Mouse (Mus musculus) CH12.LX (cell line): ENCODE measurements around the gene Socs7. TPM values are rescaled to one million over a fixed set of nuclear protein-coding genes. Genes with fewer than 3 reads are reported as not detected.

Source experiments
- DNase-seq: peaks from one replicate; pipeline ENCODE4 v3.0.0-alpha.2; 2013; ENCODE audit errors: extremely low read depth
- H3K27ac ChIP-seq: 2 replicates; pipeline ENCODE4 v1.5.1; 2012; ENCODE audit warnings: low read depth, mild to moderate bottlenecking, control low read depth, moderate library complexity; ENCODE audit not compliant: insufficient read depth
- H3K27me3 ChIP-seq: replicated peaks from 2 replicates; pipeline ENCODE3; 2012; ENCODE audit warnings: inconsistent platforms
- H3K36me3 ChIP-seq, 2 experiments: replicated peaks in 1 of 2; 2 replicates each; pipeline versions ENCODE3 to v1.6.1; 2012; ENCODE audit warnings: inconsistent platforms in 1 of 2, low read length in 1 of 2, mild to moderate bottlenecking in 1 of 2, mixed read lengths in 1 of 2, moderate library complexity in 1 of 2; ENCODE audit not compliant: control insufficient read depth in 1 of 2, insufficient read depth in 1 of 2
- H3K4me1 ChIP-seq, 2 experiments: 2 replicates each; pipeline ENCODE4 v1.6.1; 2012; ENCODE audit warnings: inconsistent platforms in 1 of 2, moderate library complexity in 1 of 2; ENCODE audit not compliant: insufficient read depth in 2 of 2, control insufficient read depth in 1 of 2
- H3K4me2 ChIP-seq: 2 replicates; pipeline ENCODE4 v1.6.1; 2012; ENCODE audit warnings: low read depth, mild to moderate bottlenecking, control low read depth; ENCODE audit not compliant: poor library complexity, insufficient read depth, severe bottlenecking
- H3K4me3 ChIP-seq, 3 experiments: fragments of 150-350 bp in 1 of 3; sonication (generic) in 1 of 3; replicated peaks in 1 of 3; 2 replicates each; pipeline versions ENCODE3 to v1.5.1; 2011 to 2012; ENCODE audit warnings: low read depth in 2 of 3, low read length in 2 of 3, mild to moderate bottlenecking in 2 of 3, moderate library complexity in 2 of 3, control low read depth in 1 of 3, improper control_type of control experiment in 1 of 3, inconsistent platforms in 1 of 3, mixed read lengths in 1 of 3; ENCODE audit not compliant: poor library complexity in 1 of 3
- H3K79me2 ChIP-seq: replicated peaks from 2 replicates; pipeline ENCODE4 v1.6.1; 2012; ENCODE audit warnings: mild to moderate bottlenecking, moderate library complexity; ENCODE audit not compliant: control insufficient read depth, poor library complexity, insufficient read depth, severe bottlenecking; ENCODE audit errors: extremely low read depth
- H3K9ac ChIP-seq: 2 replicates; pipeline ENCODE4 v1.6.1; 2012; ENCODE audit warnings: low read depth, mild to moderate bottlenecking, control low read depth, moderate library complexity; ENCODE audit not compliant: insufficient read depth
- H3K9me3 ChIP-seq: replicated peaks from 2 replicates; pipeline ENCODE3; 2012; ENCODE audit warnings: low read length, inconsistent platforms, mixed read lengths
- CHD2 ChIP-seq: IDR thresholded peaks from 2 replicates; pipeline ENCODE4 v1.6.1; 2011; ENCODE audit warnings: low read length, improper control_type of control experiment
- E2F4 ChIP-seq: IDR thresholded peaks from 2 replicates; pipeline ENCODE4 v1.6.1; 2011; ENCODE audit warnings: low read depth, low read length, improper control_type of control experiment; ENCODE audit not compliant: insufficient replicate concordance
- ETS1 ChIP-seq: conservative IDR thresholded peaks from 2 replicates; pipeline ENCODE4 v1.6.1; 2012; ENCODE audit warnings: low read depth, mild to moderate bottlenecking, inconsistent platforms, low read length, improper control_type of control experiment, moderate library complexity
- GABPA ChIP-seq: IDR thresholded peaks from 2 replicates; pipeline ENCODE4 v1.6.1; 2012; ENCODE audit warnings: low read depth, low read length, improper control_type of control experiment, inconsistent platforms; ENCODE audit not compliant: insufficient replicate concordance
- JUN ChIP-seq: IDR thresholded peaks from 2 replicates; pipeline ENCODE4 v1.6.1; 2011; ENCODE audit warnings: low read depth, mild to moderate bottlenecking, low read length, improper control_type of control experiment, moderate library complexity; ENCODE audit not compliant: insufficient read depth
- KAT2A ChIP-seq: IDR thresholded peaks from 2 replicates; pipeline ENCODE4 v1.6.1; 2012; ENCODE audit warnings: low read length, improper control_type of control experiment, inconsistent platforms; ENCODE audit not compliant: insufficient replicate concordance
- MEF2A ChIP-seq: IDR thresholded peaks from 2 replicates; pipeline ENCODE4 v1.6.1; 2014; ENCODE audit warnings: low read depth, mild to moderate bottlenecking, inconsistent platforms, low read length, improper control_type of control experiment, borderline replicate concordance
- MYC ChIP-seq: IDR thresholded peaks from 2 replicates; pipeline ENCODE4 v1.6.1; 2011; ENCODE audit warnings: low read depth, mild to moderate bottlenecking, improper control_type of control experiment, low read length
- NRF1 ChIP-seq: IDR thresholded peaks from 2 replicates; pipeline ENCODE4 v1.6.1; 2014; ENCODE audit warnings: low read depth, mild to moderate bottlenecking, inconsistent platforms, low read length, improper control_type of control experiment, moderate library complexity
- POLR2AphosphoS2 ChIP-seq: IDR thresholded peaks from 2 replicates; pipeline ENCODE4 v1.6.1; 2011; ENCODE audit warnings: low read depth, low read length, improper control_type of control experiment
- RAD21 ChIP-seq: IDR thresholded peaks from 2 replicates; pipeline ENCODE4 v1.6.1; 2011; ENCODE audit warnings: low read depth, mild to moderate bottlenecking, low read length, improper control_type of control experiment, moderate library complexity
- RCOR1 ChIP-seq: conservative IDR thresholded peaks from 2 replicates; pipeline ENCODE4 v1.6.1; 2012; ENCODE audit warnings: low read depth, mild to moderate bottlenecking, inconsistent platforms, low read length, improper control_type of control experiment
- dilution Hi-C: fragments of 300-500 bp; cut with MboI; formaldehyde crosslinking; loops from 2 replicates; pipeline ENCODE4 v1.14.3; 2020; ENCODE audit warnings: low sequenced_read_pairs; ENCODE audit not compliant: extremely low pct_unique_long_range_greater_than_20kb, extremely low pct_ligation_motif_present
- in situ Hi-C: fragments of 300-500 bp; cut with MboI; formaldehyde crosslinking; loops from 3 replicates; pipeline ENCODE4 v1.14.3; 2019; ENCODE audit warnings: low sequenced_read_pairs, low pct_ligation_motif_present, low pct_unique_long_range_greater_than_20kb, mixed read lengths
- polyA plus RNA-seq: library from polyadenylated mRNA; unstranded; fragments of >175 nt; gene quantifications from 2 replicates; pipeline ENCODE4 v1.2.1, GENCODE M21; 2012; ENCODE audit warnings: low read depth; ENCODE audit not compliant: insufficient read length
- total RNA-seq, 2 experiments: library from RNA; depleted of rRNA; stranded (reverse); fragments of 300-350 nt in 1 of 2; fragments of >200 nt in 1 of 2; gene quantifications; 2 replicates each; pipeline ENCODE4 v1.2.3; 2012 to 2014

The Socs7 gene
- total and polyA plus RNA-seq, 3 experiments = 11.9 to 17.4 (median 15.1) TPM

DNA sequence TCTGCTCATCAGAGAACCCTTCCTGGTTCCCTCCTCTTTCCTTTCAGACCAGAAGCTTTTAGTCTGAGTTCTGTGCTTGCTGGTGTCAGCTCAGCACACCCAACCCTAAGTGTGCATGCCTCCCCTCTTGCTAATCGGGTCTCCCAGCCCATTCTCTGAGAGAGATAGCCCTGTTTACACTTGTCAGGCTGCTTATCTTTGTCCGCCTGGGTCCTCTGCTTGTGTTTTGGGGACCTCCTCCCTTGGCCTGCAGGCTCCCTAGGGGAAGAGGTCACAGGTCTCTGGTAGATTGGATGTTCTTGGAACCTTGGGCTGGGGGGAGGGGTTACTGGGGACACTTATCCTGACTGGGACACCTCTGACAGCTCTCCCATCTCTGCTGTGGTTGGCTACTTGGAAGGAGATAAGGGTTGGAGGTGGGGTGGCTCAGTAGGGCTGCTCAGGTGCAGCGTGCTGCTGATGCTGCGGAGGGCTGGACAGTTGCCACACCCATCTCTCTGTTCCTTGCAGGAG, 83.7 kb downstream of the Socs7 start:
- Histone ChIP-seq H3K4me1 (peaks cover 12 to 28% of the 10 kb centered on the region in 2 experiments), H3K9me3 (no peaks in the 10 kb centered on the region), H3K4me3 (no peak overlapping the region), H3K36me3 (peaks cover 19 to 63% of the 10 kb centered on the region in 2 experiments), H3K27ac (no peak overlapping the region), H3K27me3 (no peaks in the 10 kb centered on the region), H3K9ac (no peak overlapping the region), H3K79me2 (no peaks in the 10 kb centered on the region), H3K4me2 (no peak overlapping the region)
- in situ Hi-C loops (no loop called here), dilution Hi-C loops (no loop called here)
- no peak for TF ChIP-seq RCOR1
- no peak for TF ChIP-seq MEF2A
- no peak for TF ChIP-seq KAT2A
- no peak for TF ChIP-seq CHD2
- no peak for TF ChIP-seq ETS1
- no peak for TF ChIP-seq JUN
- no peak for TF ChIP-seq POLR2AphosphoS2
- TF ChIP-seq MYC = no peak
- no peak for TF ChIP-seq NRF1
- TF ChIP-seq GABPA = no peak
- no peak for DNase-seq

DNA sequence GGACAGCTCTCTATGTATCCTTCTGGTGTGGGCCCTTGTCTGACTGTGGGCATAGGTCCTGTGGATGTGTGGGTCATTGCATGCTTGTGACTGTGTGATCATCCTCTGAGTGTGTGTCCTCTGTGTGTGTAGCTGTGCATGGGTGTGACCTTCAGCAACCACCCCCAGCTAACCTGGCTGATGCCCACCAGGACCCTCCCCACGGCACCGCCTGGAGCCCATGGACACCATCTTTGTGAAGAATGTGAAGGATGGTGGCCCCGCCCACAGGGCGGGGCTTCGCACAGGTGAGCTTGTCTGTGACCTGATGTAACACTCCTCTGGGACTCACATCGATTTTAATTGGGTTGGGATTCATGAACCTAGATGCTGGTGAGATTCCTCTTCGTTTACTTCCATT, 85.6 kb downstream of the Socs7 start:
- no peak for DNase-seq

More for the DNA sequence above, 85.6 kb downstream of the Socs7 start:
- no peaks in the 10 kb centered on the region for H3K9me3 ChIP-seq
- dilution Hi-C loops (no loop called here), in situ Hi-C loops (no loop called here)
- peaks cover 4 to 13% of the 10 kb centered on the region in 2 experiments; a peak in 3 of 4 replicates for H3K4me1 ChIP-seq
- H3K36me3 ChIP-seq = peaks cover 29 to 82% of the 10 kb centered on the region in 2 experiments
- no peak for TF ChIP-seq E2F4
- no peak for TF ChIP-seq RAD21
- no peak for TF ChIP-seq JUN
- TF ChIP-seq MEF2A = no peak
- TF ChIP-seq RCOR1 = no peak
- no peak overlapping the region for H3K9ac ChIP-seq
- H3K79me2 ChIP-seq = no peaks in the 10 kb centered on the region
- H3K27me3 ChIP-seq = no peaks in the 10 kb centered on the region
- H3K27ac ChIP-seq = no peak overlapping the region
- no peak overlapping the region for H3K4me3 ChIP-seq
- H3K4me2 ChIP-seq = no peak overlapping the region

Other genes starting within 250 kb of the Socs7 start
- 0.08 TPM in 2 replicates for gene Tbx21, start 247.2 kb upstream of the Socs7 start, total RNA-seq (2012; rRNA removed)
- gene Tbx21, start 247.2 kb upstream of the Socs7 start, total RNA-seq (2014; rRNA removed) = not detected in 2 replicates
- 0.09 TPM in 1 of 2 replicates, not detected in the other for gene Tbx21, start 247.2 kb upstream of the Socs7 start, polyA plus RNA-seq
- 2.1 and 3.1 TPM in 2 replicates for gene Tbkbp1, start 211.1 kb upstream of the Socs7 start, total RNA-seq (2012; rRNA removed)
- gene Tbkbp1, start 211.1 kb upstream of the Socs7 start, total RNA-seq (2014; rRNA removed) = 0.44 and 1.2 TPM in 2 replicates
- 5.2 and 5.7 TPM in 2 replicates for gene Tbkbp1, start 211.1 kb upstream of the Socs7 start, polyA plus RNA-seq
- 194 and 264 TPM in 2 replicates for gene Kpnb1, start 174.7 kb upstream of the Socs7 start, total RNA-seq (2012; rRNA removed)
- gene Kpnb1, start 174.7 kb upstream of the Socs7 start, total RNA-seq (2014; rRNA removed) = 234 and 260 TPM in 2 replicates
- gene Kpnb1, start 174.7 kb upstream of the Socs7 start, polyA plus RNA-seq = 411 and 465 TPM in 2 replicates
- gene Npepps, start 81.9 kb upstream of the Socs7 start, total RNA-seq (2012; rRNA removed) = 37.6 and 42.5 TPM in 2 replicates
- gene Npepps, start 81.9 kb upstream of the Socs7 start, total RNA-seq (2014; rRNA removed) = 29.8 and 33.8 TPM in 2 replicates
- 50.8 and 56.3 TPM in 2 replicates for gene Npepps, start 81.9 kb upstream of the Socs7 start, polyA plus RNA-seq
- gene Mrpl45, start 46.8 kb upstream of the Socs7 start, total RNA-seq (2012; rRNA removed) = 101 and 106 TPM in 2 replicates
- 153 and 158 TPM in 2 replicates for gene Mrpl45, start 46.8 kb upstream of the Socs7 start, total RNA-seq (2014; rRNA removed)
- gene Mrpl45, start 46.8 kb upstream of the Socs7 start, polyA plus RNA-seq = 123 and 124 TPM in 2 replicates
- 0.04 and 0.08 TPM in 2 replicates for gene Gpr179, start 10.5 kb upstream of the Socs7 start, total RNA-seq (2012; rRNA removed)
- not detected in 2 replicates for gene Gpr179, start 10.5 kb upstream of the Socs7 start, total RNA-seq (2014; rRNA removed)
- gene Gpr179, start 10.5 kb upstream of the Socs7 start, polyA plus RNA-seq = 0.03 and 0.05 TPM in 2 replicates
- 2.1 and 4.2 TPM in 2 replicates for gene Arhgap23, start 53.0 kb downstream of the Socs7 start, total RNA-seq (2012; rRNA removed)
- 0.89 and 1.2 TPM in 2 replicates for gene Arhgap23, start 53.0 kb downstream of the Socs7 start, total RNA-seq (2014; rRNA removed)
- 4.9 and 5.6 TPM in 2 replicates for gene Arhgap23, start 53.0 kb downstream of the Socs7 start, polyA plus RNA-seq
- gene 4933428G20Rik, start 137.8 kb downstream of the Socs7 start, total RNA-seq (2012; rRNA removed) = 0.17 TPM in 1 of 2 replicates, not detected in the other
- gene 4933428G20Rik, start 137.8 kb downstream of the Socs7 start, total RNA-seq (2014; rRNA removed) = not detected in 2 replicates
- 0.30 and 0.50 TPM in 2 replicates for gene 4933428G20Rik, start 137.8 kb downstream of the Socs7 start, polyA plus RNA-seq
- gene Srcin1, start 213.6 kb downstream of the Socs7 start, total RNA-seq (2012; rRNA removed) = 0.08 TPM in 2 replicates
- not detected in 2 replicates for gene Srcin1, start 213.6 kb downstream of the Socs7 start, total RNA-seq (2014; rRNA removed)
- 0.09 and 0.12 TPM in 2 replicates for gene Srcin1, start 213.6 kb downstream of the Socs7 start, polyA plus RNA-seq